Comparison of ENCODE assay signal across 8 mouse cellular contexts in genomic region chr6:147240203-147240804, GRCm38 (mm10). TPM values are rescaled to one million over a fixed set of nuclear protein-coding genes. Genes with fewer than 3 reads are reported as not detected.
DNase-seq lines count a peak whose midpoint lies in the region; ATAC-seq and TF ChIP-seq lines count a peak whose summit lies in the region.

No protein-coding gene starts in this region.

- H3K4me2 ChIP-seq in lung, postnatal 0 days (replicated peaks; ENCODE audit: low read depth, low read length), result no peak overlapping the region

- H3K36me3 ChIP-seq in lung, postnatal 0 days (ENCODE audit: insufficient read depth, low read length), result no peaks in the 10 kb centered on the region

- ATAC-seq in lung, postnatal 0 days, result 0 out of 2 replicates have a peak, but pooled peaks have one; percentile 38
- no peak for ATAC-seq in monocyte, adult 5-6 weeks (replicated peaks; ENCODE audit: insufficient number of reproducible peaks, low FRiP score, low TSS enrichment, poor library complexity, severe bottlenecking)

- H3K27me3 ChIP-seq in lung, postnatal 0 days (replicated peaks; ENCODE audit: insufficient read depth, low read length), result no peaks in the 10 kb centered on the region

- TF ChIP-seq EP300 in lung, postnatal 0 days (IDR thresholded peaks at IDR 0.05), result no peak

- DNase-seq in ES-CJ7 (ENCODE audit: low read depth, low spot score), result peak; percentile 66
- DNase-seq in adipocyte (ENCODE audit: low spot score), result peak; percentile 79
- peak; percentile 84 for DNase-seq in embryo, embryonic 10 days (ENCODE audit: low spot score)
- peak; percentile 3 to 13 for DNase-seq in heart, adult 9 months (ENCODE audit: low spot score in 2 of 2)
- peak; percentile 54 for DNase-seq in kidney, postnatal 14 days
- peak; percentile 66 for DNase-seq in lung, postnatal 0 days (ENCODE audit: low spot score)
- peak; percentile 31 for DNase-seq in ovary, postnatal 14 days (ENCODE audit: low spot score)

- H3K4me1 ChIP-seq in lung, postnatal 0 days (ENCODE audit: insufficient read depth, low read depth, low read length), result no peaks in the 10 kb centered on the region

- WGBS in lung, postnatal 0 days, result 3% methylated on average over 4 of the region's 4 CpGs

- H3K9ac ChIP-seq in lung, postnatal 0 days (replicated peaks; ENCODE audit: low read depth), result no peak overlapping the region

- no peak overlapping the region for H3K4me3 ChIP-seq in lung, postnatal 0 days (ENCODE audit: low read depth, low read length)

- TF ChIP-seq CTCF in lung, postnatal 0 days (IDR thresholded peaks at IDR 0.05), result peak; percentile 78

- no peak overlapping the region for H3K27ac ChIP-seq in lung, postnatal 0 days (ENCODE audit: low read length)

- H3K9me3 ChIP-seq in lung, postnatal 0 days (ENCODE audit: low read length), result no peaks in the 10 kb centered on the region

RNA-seq across cellular contexts. Expression of gene Pthlh, which starts 23.7 kb away (rescaled TPM):
- polyA plus RNA-seq in lung, postnatal 0 days (2015; fragmentation: Nextera tagmentation; extraction: Ambion mirVana), result 1.2 and 1.5 TPM in 2 replicates
- not detected in 3 replicates for total RNA-seq in monocyte, adult 5-6 weeks (2017)

Comparison
In these comparisons a context has a peak if more than half of its experiments do, and no peak if none do; other contexts are left out.
1. DNase-seq: peak in every context shown above with its lines; median percentile 84 in embryo, embryonic 10 days; 79 in adipocyte; 66 in ES-CJ7; 66 in lung, postnatal 0 days; 54 in kidney, postnatal 14 days; 31 in ovary, postnatal 14 days; 8 in heart, adult 9 months.